Mouse (Mus musculus): ENCODE measurements around the gene Trim24.
A peak's percentile ranks its signal among the peaks of the same experiment; 100 is the strongest.

The Trim24 gene

DNA sequence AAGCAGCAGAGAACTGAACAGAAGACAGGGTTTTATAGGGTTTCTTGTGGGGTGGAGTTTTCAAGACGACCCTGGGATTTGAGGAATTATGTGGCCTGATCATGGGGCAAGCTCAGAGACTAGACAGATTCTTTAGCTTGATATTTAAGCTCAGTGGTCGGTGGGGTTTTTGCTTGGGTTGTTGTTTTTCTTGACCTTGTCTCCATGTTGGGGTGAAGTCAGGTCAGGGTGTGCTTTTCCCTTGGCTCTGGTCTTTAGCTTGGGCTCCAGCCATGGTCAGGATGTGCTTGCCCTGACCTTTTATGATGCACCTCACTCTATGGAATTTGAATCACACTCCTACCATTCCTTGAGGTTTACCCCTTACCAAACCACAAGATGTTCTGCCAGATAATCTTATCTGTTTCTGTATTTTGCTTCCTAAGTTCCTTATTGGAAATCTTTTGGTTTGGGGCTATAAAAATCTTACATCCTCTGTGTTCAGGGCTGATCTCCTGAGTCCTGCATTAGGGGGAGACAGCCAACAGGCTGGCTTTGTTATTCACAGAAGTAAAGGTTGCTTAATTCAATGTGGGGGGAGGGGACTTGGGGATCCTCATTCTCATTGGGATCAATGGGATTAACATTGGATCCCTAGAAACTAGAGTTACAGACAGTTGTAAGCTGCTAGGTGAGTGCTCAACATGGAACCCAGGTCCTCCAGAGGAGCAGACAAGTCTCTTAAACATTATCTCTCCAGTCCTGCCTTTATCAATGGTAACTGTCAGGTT, 6.5 kb upstream of the Trim24 start:
- DNase-seq (ENCODE audit: low read depth): no peak

DNA sequence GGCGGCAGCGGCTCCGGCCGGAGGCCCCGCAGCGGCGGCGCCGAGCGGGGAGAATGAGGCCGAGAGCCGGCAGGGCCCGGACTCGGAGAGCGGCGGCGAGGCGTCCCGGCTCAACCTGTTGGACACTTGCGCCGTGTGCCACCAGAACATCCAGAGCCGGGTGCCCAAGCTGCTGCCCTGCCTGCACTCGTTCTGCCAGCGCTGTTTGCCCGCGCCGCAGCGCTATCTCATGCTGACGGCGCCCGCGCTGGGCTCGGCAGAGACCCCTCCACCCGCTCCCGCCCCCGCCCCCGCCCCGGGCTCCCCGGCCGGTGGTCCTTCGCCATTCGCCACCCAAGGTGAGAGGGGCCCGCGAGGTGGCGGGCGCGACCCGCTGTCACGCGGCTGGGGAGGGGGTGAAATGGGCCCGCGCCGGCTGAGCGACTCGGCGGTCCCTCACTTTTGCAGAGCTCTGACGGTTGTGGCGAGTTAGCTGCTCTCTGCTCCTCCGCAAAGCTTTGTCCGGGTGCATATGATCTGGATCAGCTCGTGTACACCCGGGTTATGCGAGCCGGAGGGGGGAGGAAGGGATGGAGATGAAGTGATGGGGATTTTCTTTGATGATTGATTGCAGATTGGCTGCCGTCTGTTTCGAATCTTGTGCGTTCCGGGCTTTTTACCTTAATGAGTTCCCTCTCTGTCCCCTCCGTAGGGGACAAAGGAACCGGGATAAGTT, 683 bp downstream of the Trim24 start:
- peak; percentile 81 for DNase-seq (ENCODE audit: low read depth)

DNA sequence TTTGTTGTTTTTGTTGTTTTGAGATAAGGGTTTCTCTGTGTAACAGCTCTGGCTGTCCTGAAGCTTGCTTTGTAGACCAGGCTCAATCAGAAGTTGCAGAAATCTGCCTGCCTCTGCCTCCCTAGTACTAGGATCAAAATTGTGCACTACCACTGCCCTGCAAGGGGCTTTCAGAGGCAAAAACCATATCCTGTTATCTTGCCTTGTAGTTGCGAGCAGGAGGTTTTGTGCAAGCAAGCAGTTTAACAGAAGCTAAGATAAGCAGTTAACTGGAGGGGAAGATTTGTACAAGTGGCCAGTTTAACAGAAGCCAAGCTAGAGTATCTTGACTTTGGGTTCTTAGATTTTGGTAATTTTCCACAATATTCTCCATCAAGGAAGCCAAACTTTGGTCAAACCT, 2.2 kb downstream of the Trim24 start:
- peak; percentile 56 for DNase-seq (ENCODE audit: low read depth)

DNA sequence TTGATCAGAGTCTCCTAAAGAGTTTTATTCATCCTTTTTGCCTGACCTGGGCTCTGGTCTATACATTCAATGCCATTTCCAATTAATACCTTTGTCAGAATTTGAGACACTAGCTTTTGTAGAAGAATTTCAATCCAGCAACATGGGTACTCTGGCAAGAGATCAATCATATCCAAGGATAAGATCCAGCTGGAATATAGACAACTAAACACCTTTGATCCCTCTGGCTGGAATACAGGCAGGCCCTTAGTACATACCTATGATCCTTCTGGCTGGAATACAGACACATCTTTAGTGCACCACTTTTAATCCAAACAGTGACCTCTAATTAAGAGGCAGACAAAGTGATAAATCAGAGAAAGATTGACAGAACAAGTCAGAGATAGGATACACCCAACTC, 3.1 kb downstream of the Trim24 start:
- no peak for DNase-seq (ENCODE audit: low read depth)

DNA sequence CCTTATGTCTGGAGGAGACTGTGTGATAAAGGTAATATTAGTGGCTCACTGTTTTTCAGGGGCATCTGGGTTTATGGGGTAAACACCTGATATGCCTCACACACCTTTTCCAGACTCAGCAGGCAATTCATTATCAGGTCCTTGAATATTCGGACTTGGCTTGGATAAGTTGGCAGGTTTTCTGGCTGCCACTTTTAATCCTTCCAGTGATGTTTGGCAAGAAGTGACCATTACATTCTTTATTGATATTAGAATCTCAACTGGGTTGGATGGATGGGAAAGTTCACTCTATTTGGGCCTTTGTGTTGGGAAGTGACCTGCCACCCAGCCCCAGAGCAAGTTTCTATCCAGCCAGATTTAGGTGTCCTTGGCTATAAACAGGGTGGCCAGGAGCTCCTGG, 7.6 kb downstream of the Trim24 start:
- DNase-seq (ENCODE audit: low read depth): no peak

DNA sequence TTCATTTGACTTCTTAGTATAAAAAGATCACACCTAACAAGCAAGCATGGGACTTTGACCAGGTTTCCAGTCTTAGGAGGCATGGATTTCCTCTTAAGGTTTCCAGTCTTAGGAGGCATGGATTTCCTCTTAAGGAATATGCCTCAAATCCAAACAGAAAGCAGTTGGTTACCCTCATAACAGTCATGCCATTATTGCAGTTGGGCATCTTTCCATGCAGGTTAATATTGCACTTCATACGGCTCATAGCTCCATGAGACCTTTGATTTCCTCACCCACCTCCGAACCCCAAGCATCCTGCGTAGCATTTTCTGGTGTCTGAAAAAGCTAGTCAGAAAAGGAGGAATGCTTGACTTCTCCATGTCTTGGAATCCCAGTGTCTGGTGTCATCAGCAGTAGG, 10.0 kb downstream of the Trim24 start:
- no peak for DNase-seq (ENCODE audit: low read depth)

DNA sequence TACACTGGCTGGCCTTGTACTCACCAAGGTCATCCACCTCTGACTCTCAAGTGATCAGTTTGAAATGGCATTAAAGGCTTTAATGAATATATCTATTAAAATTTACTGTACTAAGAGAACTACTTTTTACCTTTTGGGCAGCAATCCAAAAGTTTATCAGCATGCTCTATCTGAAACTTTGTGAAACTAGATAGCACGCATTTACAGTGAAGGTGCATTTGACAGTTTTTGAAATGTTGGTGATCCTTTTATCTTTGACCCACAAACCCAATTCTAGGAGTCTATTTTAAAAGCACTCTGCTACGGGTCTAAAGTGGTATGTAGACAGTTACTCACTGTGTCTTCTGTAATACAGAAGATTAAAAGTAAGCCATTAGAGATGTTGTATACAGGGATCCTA, 23.0 kb downstream of the Trim24 start:
- no peak for DNase-seq (ENCODE audit: low read depth)

DNA sequence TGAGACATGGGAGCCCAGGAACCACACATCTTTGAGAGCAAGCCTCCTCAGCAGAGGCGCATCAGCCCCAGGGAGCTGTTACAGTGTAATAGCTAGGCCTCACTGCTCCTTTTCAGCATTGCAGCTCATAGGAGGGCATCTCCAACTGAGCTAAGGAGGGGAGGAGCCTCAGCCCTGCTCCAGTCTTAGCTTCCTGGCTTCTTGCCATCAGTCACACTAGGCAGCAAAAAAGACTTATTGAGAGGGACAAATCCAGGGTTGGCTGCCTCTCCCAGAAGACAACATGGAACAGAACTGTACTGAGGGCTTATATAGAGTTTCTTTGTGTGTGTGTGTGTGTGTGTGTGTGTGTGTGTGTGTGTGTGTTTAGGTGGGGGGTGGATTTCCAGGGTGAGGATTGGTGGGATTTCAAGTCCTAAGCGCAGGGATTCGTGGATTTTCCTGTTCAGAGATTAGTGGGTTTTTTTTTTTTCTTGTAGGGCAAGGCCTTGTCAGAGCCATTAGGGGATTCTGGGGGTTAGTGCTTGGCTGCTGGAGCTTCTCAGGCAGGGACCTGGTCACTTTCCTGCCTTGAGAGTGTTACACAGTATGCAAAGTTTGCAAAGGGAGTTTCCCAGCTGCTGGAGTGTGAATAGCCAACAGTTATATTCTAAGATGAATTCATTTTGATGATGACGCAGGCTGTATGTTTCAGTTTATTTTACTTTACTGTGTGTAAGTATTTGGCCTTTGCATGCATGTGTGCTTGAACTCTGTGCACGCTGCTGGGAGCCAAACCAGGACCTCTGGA, 25.2 kb downstream of the Trim24 start:
- DNase-seq (ENCODE audit: low read depth): peak; percentile 24

DNA sequence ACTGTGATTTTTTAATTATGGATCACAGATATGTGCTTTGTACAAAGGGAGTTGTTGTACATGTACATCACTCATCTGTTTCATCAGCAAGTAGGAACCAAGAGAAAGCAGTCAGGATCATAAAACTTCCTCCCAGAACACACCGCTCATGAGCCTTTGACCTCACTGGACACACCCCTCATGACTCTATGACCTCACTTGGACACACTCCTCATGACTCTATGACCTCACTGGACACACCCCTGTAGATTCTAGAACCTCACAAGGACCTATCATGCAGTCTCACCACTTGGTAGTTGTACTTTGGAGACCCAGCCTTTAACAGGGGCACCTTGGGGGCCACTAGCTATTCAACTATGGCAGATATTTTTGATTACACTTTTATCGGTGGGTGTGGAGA, 29.6 kb downstream of the Trim24 start:
- no peak for DNase-seq (ENCODE audit: low read depth)

DNA sequence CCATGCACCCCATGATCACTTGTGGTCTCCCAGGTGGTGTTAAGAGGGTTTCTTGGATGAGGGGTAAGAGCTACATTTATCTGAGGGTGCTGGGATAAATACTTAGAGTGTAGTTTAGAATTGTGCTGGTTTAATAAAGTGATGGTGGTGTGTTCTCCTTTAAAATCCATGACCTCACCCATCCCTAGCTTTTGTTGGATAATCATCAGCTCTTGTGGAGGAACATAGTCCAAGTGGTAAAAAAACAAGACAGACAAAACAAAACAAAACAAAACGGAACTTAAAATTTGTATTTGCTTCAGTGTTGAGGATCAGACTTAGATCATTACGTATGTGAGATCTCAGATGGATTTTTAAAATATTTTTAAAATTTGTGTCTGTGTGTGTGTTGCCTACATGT, 31.2 kb downstream of the Trim24 start:
- DNase-seq (ENCODE audit: low read depth): no peak

DNA sequence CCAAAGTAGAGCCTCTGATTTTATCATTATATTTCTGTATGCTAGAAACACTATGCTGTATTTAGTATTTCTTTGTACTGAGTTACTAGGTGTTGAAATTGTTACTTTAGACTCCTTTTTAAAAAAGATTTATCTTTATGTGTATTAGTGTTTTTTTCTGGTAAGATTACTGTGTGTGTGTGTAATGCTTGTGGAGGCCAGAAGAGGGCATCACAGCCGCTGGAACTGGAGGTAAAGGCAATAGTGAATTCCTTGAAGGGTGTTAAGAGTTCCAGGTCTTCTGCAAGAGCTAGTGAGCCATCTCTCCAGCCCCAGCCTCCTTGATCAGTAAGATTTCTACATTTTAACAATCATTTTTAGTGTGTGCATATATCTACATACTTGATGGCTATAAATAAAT, 33.2 kb downstream of the Trim24 start:
- peak; percentile 16 for DNase-seq (ENCODE audit: low read depth)

DNA sequence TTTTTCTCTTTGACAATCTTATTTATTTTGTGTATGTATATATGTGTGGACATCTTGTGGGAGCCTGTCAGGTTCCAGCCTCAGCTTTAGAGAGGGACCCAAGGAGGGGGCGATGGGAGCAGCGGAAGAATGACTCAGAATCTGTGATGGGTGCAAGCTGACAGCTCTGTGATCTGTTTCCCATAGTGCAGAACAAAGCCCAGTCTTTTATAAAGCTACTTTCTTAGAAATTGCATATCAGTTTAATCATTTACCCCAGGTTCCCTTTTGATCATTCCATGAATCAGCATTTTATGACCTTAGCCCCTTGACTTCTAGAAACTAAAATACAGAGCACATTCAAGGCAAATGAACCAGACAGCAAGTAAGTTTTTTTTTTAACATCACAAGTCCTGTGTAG, 42.9 kb downstream of the Trim24 start:
- no peak for DNase-seq (ENCODE audit: low read depth)

DNA sequence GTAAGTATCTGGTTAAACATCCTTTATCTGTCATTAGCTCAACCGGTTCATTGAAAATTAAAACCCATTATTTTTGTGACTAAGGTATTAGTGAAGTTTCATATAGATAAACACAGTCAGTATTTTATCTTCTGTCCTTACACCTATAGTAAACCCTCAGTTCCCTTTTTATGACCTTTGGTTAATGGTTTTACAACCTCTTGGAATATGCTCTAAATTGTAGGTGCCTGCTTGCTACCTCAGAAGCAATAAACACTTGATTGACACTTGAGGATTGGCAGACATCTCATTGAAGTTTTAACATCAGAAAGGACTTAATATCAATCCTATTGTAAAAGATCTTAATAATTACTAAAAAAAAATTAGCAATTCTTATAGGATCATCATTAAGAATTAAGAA, 54.5 kb downstream of the Trim24 start:
- DNase-seq (ENCODE audit: low read depth): no peak

DNA sequence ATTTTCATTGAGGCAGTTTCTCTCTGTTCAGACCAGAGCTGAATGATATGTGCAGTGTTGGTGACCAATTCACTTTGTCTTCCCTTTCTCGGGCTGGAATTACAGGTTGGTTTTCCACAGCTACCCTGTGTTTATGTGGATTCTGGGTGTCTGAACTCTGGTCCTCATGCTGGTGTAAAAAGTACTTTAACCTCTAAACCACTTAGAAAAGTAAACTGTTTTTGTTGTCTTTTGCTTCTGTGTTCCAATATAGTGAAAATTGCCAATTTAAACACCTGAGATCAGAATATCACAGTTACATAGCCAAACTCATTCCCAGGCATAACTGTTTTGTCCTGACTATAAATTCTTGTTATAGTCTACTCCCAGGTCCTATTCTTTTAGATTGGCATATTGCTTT, 56.1 kb downstream of the Trim24 start:
- DNase-seq (ENCODE audit: low read depth): no peak

DNA sequence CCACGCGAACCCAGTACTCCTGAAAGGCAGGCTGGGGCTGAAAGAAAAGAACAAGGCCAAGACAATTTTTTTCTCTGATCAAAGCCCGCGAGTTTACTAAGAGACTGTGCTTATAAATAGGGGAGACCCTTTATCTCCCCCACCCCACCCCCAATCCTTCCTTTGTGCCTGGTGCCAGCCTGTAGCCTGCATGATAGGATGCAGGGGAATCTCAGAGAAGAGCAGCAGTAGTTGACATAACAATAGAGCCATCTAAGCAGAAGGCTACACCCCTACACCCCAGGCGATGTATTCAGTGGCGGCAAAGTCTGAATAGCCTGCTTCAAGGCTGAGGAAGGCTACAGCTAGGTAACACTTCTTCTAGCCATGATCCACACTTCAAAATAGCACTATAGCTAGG, 65.9 kb downstream of the Trim24 start:
- DNase-seq (ENCODE audit: low read depth): no peak

DNA sequence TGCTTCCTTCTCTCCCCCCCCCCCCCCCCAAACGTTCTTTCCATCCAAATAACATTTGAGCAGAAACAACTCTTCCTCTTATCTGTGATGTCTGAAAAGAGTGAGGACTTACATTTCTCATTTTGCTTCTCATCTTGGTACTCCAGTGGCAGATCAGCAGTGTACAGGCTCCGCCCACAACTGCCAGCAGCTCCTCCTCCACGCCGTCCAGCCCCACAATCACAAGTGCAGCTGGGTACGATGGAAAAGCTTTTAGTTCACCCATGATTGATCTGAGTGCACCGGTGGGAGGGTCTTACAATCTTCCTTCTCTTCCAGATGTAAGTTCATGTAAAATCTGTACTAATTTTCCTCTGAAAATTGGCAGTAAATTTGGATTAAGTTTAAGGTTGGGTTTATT, 80.7 kb downstream of the Trim24 start:
- no peak for DNase-seq (ENCODE audit: low read depth)

DNA sequence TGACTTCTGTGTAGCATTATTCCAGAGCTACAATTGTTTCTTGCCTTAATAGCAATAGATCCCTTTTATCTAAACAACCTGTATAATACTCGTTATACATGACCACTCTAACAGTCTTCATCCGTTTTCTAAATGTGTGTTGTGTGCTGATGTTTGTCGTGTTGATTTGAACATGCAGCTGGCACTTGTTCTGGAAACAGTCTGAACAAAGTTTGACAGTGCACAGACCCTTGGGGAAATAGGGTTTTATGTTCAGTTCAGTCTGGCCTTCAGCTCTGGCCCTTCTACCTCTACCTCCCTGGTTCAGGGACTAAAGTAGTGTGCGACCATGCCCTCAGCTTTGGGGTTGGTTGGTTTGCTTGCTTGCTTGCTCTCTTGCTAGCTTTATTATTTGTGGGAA, 96.8 kb downstream of the Trim24 start:
- no peak for DNase-seq (ENCODE audit: low read depth)

DNA sequence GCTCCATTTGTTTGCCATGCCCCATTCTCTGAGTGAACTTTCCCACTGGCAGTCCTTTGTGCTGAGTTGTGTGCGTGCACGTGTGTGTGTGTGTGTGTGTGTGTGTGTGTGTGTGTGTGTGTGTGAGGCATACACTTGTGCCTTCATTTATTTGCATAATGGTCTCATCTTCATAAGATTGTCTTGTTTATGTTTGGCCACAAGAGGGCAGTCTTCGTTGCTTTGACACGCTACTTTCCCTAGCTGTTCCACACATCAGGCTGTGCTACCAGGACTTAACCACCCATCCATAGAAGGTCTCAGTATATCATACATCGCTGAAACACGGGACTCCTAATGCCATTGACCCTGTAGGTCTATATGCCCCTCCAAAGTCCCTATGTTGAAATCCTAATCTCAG, 136.8 kb downstream of the Trim24 start:
- peak; percentile 68 for DNase-seq (ENCODE audit: low read depth)

DNA sequence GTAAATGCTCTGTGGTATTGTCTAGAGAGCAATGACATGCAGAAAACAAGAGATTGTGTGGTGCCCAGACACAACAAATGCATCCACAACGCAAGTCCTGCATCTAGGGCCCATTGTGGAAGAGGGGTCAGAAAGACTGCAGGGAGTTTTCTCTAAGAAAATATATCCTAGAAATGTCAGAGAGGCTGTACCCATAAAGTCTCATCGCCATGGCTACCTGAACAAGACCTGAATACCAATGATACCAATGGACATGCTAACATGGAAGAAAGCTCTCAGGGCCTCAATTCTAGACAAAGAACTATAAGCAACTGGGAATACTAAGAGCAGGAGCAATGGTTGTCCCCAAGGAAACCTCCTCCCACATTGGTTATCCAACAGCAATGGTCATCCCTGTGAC, 142.2 kb downstream of the Trim24 start:
- DNase-seq (ENCODE audit: low read depth): no peak
